Mouse (Mus musculus) ES-Bruce4 (cell line): ENCODE results near the gene Dcaf4.

Source experiments
- CTCF ChIP-seq: IDR thresholded peaks from one replicate; pipeline ENCODE4 v1.8.1; 2011; ENCODE audit warnings: low read depth, low read length
- EP300 ChIP-seq: IDR thresholded peaks from 2 replicates; pipeline ENCODE4 v1.6.1; 2011; ENCODE audit warnings: low read depth, low read length; ENCODE audit not compliant: insufficient read depth

DNA sequence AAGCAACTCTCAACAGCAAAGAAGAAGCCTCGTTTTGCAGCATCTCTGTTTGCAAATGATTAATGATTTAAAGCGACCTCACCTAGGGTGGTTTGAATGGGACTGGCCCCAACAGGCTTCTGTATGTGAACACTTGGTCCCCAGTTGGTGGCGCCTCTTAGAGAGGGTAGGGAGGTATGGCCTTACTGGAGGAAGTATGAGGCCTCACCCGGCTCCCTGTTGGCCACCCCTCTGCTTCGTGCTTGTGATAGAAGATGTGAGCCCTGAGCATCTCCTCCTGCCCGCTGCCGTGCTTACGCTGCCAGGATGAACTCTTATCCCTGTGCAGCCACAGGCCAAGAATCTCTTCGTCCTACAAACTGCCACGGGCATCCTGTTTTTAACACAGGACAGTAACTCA lies 13.7 kb upstream of the Dcaf4 start:
- TF ChIP-seq EP300 (no peak), CTCF (peak; percentile 23)
